30 mouse cellular contexts compared by ENCODE assay signal in the genomic region with DNA sequence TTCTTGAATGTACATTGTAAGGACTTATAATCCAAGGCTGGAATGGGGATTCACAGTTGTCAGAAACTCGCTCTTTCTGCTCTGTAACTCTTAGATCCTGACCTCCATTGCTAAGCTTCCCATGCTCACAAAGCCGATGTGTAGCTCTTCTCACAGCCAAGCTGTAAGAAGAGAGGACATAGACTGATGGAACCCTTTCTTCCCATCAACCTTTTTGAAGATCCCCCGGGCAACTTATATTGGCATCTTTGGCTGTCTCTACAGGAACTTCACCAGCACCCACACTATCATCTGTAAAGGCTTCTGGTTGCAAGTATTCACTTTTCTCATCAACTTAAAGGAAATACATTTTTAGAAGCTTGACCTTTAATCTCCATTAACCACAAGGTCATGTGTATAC.
"Had no signal": no experiment of that assay in that cellular context is flagged by ENCODE, and none has a peak within 500 bp of the region (broad histone marks: within the 10 kb centered on the region; RNA-seq: fewer than 3 reads in every experiment).

No protein-coding gene starts in this region.

- ATAC-seq: liver, embryonic 12.5 days; liver, postnatal 0 days; lung, postnatal 0 days; midbrain, embryonic 13.5 days; midbrain, embryonic 15.5 days; midbrain, embryonic 16.5 days had no signal

- H3K4me3 ChIP-seq: limb, embryonic 10.5 days; limb, embryonic 12.5 days; limb, embryonic 13.5 days; limb, embryonic 15.5 days; liver, embryonic 12.5 days; liver, embryonic 13.5 days; liver, embryonic 15.5 days; lung, embryonic 15.5 days; megakaryocyte, embryonic 14.5 days; midbrain, embryonic 10.5 days; midbrain, embryonic 12.5 days; midbrain, embryonic 13.5 days; midbrain, embryonic 15.5 days; myocyte; neural tube, embryonic 12.5 days had no signal

- H3K27ac ChIP-seq: limb, embryonic 10.5 days; limb, embryonic 12.5 days; limb, embryonic 13.5 days; limb, embryonic 15.5 days; liver, embryonic 12.5 days; liver, embryonic 13.5 days; liver, embryonic 14.5 days; liver, embryonic 15.5 days; lung, embryonic 15.5 days; macrophage; midbrain, embryonic 10.5 days; midbrain, embryonic 12.5 days; midbrain, embryonic 13.5 days; midbrain, embryonic 15.5 days; neural tube, embryonic 12.5 days had no signal

- DNase-seq: left cerebral cortex, postnatal 4 days; liver; liver, embryonic 13.5 days; liver, postnatal 0 days; lung, adult 18-20 months; lung, adult 2 months; lung, embryonic 14.5 days; lung, postnatal 10 days; lung, postnatal 14 days; lung, postnatal 36 days; lung, postnatal 4 days; midbrain, embryonic 14.5 days had no signal
